In genomic region chr3:146655111-146655577, GRCm38 (mm10) we compare ENCODE assay signal across 11 mouse cellular contexts. TPM values are rescaled to one million over a fixed set of nuclear protein-coding genes. Genes with fewer than 3 reads are reported as not detected.
DNase-seq lines count a peak whose midpoint lies in the region; ATAC-seq lines count a peak whose summit lies in the region.
"Had no signal": no experiment of that assay in that cellular context is flagged by ENCODE, and none has a peak within 500 bp of the region (broad histone marks: within the 10 kb centered on the region; RNA-seq: fewer than 3 reads in every experiment).

No protein-coding gene starts in this region.

- no peak overlapping the region for H3K9ac ChIP-seq in heart, embryonic 15.5 days
- no peak overlapping the region for H3K9ac ChIP-seq in midbrain, embryonic 13.5 days (replicated peaks)
- H3K9ac ChIP-seq: neural tube, embryonic 13.5 days had no signal

- no peaks in the 10 kb centered on the region for H3K9me3 ChIP-seq in heart, embryonic 15.5 days (replicated peaks)
- H3K9me3 ChIP-seq in midbrain, embryonic 13.5 days: no peaks in the 10 kb centered on the region
- H3K9me3 ChIP-seq: limb, embryonic 10.5 days; neural tube, embryonic 13.5 days had no signal

- no peak overlapping the region for H3K4me2 ChIP-seq in heart, embryonic 15.5 days
- H3K4me2 ChIP-seq in midbrain, embryonic 13.5 days (replicated peaks): no peak overlapping the region
- H3K4me2 ChIP-seq: neural tube, embryonic 13.5 days had no signal

- H3K36me3 ChIP-seq in heart, embryonic 15.5 days: no peaks in the 10 kb centered on the region
- H3K36me3 ChIP-seq in midbrain, embryonic 13.5 days: no peaks in the 10 kb centered on the region
- H3K36me3 ChIP-seq: limb, embryonic 10.5 days; neural tube, embryonic 13.5 days had no signal

- intact Hi-C loops in heart, postnatal 25 days (cut with DNase I): no loop called here

- no peak overlapping the region for H3K4me3 ChIP-seq in heart, embryonic 15.5 days
- no peak overlapping the region for H3K4me3 ChIP-seq in midbrain, embryonic 13.5 days (replicated peaks)
- H3K4me3 ChIP-seq: limb, embryonic 10.5 days; neural tube, embryonic 13.5 days had no signal

- DNase-seq in heart, postnatal 25 days (ENCODE audit: low spot score): no peak
- peak; percentile 37 for DNase-seq in ES-CJ7 (ENCODE audit: low read depth, low spot score)
- peak; percentile 69 for DNase-seq in c-Kit-positive CD71-positive TER-119-positive erythroid progenitor cells, embryonic 14.5 days (ENCODE audit: low spot score)
- DNase-seq in thymus, postnatal 14 days: no peak
- DNase-seq in gastrocnemius, postnatal 4 days (ENCODE audit: low spot score in 2 of 2): no peak

- H3K27ac ChIP-seq in heart, embryonic 15.5 days: no peak overlapping the region
- H3K27ac ChIP-seq in midbrain, embryonic 13.5 days: no peak overlapping the region
- H3K27ac ChIP-seq: limb, embryonic 10.5 days; neural tube, embryonic 13.5 days had no signal

- peak; percentile 59 for ATAC-seq in heart, embryonic 15.5 days (replicated peaks; ENCODE audit: insufficient number of reproducible peaks, insufficient read depth, low FRiP score, low read depth)
- peak; percentile 30 for ATAC-seq in megakaryocyte, adult 5-6 weeks (ENCODE audit: poor library complexity, severe bottlenecking)
- ATAC-seq in midbrain, embryonic 13.5 days: no peak

- H3K4me1 ChIP-seq in heart, embryonic 15.5 days (replicated peaks): peaks cover 9% of the 10 kb centered on the region
- no peaks in the 10 kb centered on the region for H3K4me1 ChIP-seq in midbrain, embryonic 13.5 days (replicated peaks)
- H3K4me1 ChIP-seq: limb, embryonic 10.5 days; neural tube, embryonic 13.5 days had no signal

- 55% methylated on average over 2 of the region's 2 CpGs for WGBS in heart, embryonic 15.5 days
- WGBS in midbrain, embryonic 13.5 days: 79% methylated on average over 2 of the region's 2 CpGs

- H3K27me3 ChIP-seq in heart, embryonic 15.5 days: no peaks in the 10 kb centered on the region
- H3K27me3 ChIP-seq in midbrain, embryonic 13.5 days: no peaks in the 10 kb centered on the region
- H3K27me3 ChIP-seq: neural tube, embryonic 13.5 days had no signal

RNA-seq across cellular contexts. Expression of gene 4930503B20Rik, which starts 4.0 kb away (rescaled TPM):
- 0.10 TPM in 1 of 2 replicates, not detected in the other for polyA plus RNA-seq in heart, embryonic 15.5 days (2015; fragmentation: Nextera tagmentation; extraction: Ambion mirVana)
- total RNA-seq in heart, postnatal 25 days (2021): not detected
- total RNA-seq in megakaryocyte, adult 5-6 weeks (2015): 0.34 TPM in 1 of 2 replicates, not detected in the other
- 0.51 TPM in 1 of 2 replicates, not detected in the other for total RNA-seq in megakaryocyte, adult 5-6 weeks (2017)
- not detected in 2 replicates for polyA plus RNA-seq in midbrain, embryonic 13.5 days (2015; fragmentation: Nextera tagmentation; extraction: Ambion mirVana)
- not detected for total RNA-seq in gastrocnemius, postnatal 4 days (2021)
- polyA plus RNA-seq: limb, embryonic 10.5 days; neural tube, embryonic 13.5 days had no signal

RNA-seq across cellular contexts. Expression of gene Samd13, which starts 30.2 kb away (rescaled TPM):
- polyA plus RNA-seq in heart, embryonic 15.5 days (2015; fragmentation: Nextera tagmentation; extraction: Ambion mirVana): 2.1 and 3.1 TPM in 2 replicates
- 1 to 10 TPM; 2.5 to 2.9 TPM for total RNA-seq in heart, postnatal 25 days (2021)
- total RNA-seq in megakaryocyte, adult 5-6 weeks (2015): 1.7 TPM in 2 replicates
- 1.1 and 2.1 TPM in 2 replicates for total RNA-seq in megakaryocyte, adult 5-6 weeks (2017)
- 0.52 and 0.63 TPM in 2 replicates for polyA plus RNA-seq in midbrain, embryonic 13.5 days (2015; fragmentation: Nextera tagmentation; extraction: Ambion mirVana)
- 1 to 10 TPM in 1 of 2 experiments, under 1 TPM in 1; 0.86 to 1.1 TPM for total RNA-seq in gastrocnemius, postnatal 4 days (2021)

RNA-seq across cellular contexts. Expression of gene Dnase2b, which starts 39.7 kb away (rescaled TPM):
- not detected in 2 replicates for polyA plus RNA-seq in heart, embryonic 15.5 days (2015; fragmentation: Nextera tagmentation; extraction: Ambion mirVana)
- total RNA-seq in heart, postnatal 25 days (2021): not detected
- 0.16 and 0.39 TPM in 2 replicates for total RNA-seq in megakaryocyte, adult 5-6 weeks (2015)
- 0.22 and 0.65 TPM in 2 replicates for total RNA-seq in megakaryocyte, adult 5-6 weeks (2017)
- polyA plus RNA-seq in midbrain, embryonic 13.5 days (2015; fragmentation: Nextera tagmentation; extraction: Ambion mirVana): not detected in 2 replicates
- total RNA-seq in gastrocnemius, postnatal 4 days (2021): under 1 TPM; 0.10 to 0.12 TPM
- polyA plus RNA-seq: heart, embryonic 16.5 days; neural tube, embryonic 13.5 days had no signal

Comparison
In these comparisons a context has a peak if more than half of its experiments do, and no peak if none do; other contexts are left out.
1. DNase-seq: peak in ES-CJ7 (single experiment) and c-Kit-positive CD71-positive TER-119-positive erythroid progenitor cells, embryonic 14.5 days (single experiment); none in heart, postnatal 25 days (single experiment), thymus, postnatal 14 days (single experiment) and gastrocnemius, postnatal 4 days (0 of 2).